ENCODE assay signal across 7 mouse cellular contexts in the genomic region with DNA sequence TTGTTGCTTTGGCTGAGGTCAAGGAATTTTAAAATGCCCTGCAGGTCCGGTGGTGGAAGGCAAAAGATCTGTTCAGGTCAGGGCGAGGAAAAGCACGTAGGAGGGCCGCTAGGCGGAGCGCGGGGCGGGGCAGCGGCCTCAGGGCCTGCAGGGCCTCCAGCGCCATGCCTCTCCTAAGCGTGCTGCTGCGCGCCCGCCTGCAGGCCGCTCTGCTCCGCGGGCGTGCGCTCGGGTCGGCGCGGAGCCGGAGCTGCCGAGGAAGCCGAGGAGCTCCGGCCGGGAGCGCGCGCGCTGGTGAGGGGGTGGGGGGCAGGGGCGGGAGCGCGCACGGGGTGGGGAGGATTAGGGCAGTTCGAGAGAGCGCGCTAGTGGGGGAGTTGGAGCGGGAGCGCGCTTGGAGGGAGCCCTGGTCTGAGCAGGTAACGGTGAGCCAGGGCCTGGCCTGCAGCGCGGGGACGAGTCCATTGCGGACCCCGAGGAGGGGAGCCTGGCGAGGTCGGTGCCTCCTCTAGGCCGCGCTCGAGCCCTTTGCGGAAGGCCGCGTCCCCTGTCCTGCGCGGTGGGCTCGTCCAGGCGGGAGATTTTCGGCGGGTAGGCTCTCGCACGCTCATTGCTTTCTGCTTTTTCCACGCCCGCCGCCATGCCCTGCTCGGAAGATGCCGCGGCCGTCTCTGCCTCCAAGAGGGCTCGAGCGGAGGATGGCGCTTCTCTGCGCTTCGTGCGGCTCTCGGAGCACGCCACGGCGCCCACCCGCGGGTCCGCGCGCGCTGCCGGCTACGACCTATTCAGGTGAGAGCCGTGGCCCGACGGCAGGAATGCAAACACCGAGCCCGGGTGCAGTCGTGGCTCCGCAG. TPM values are rescaled to one million over a fixed set of nuclear protein-coding genes. Genes with fewer than 3 reads are reported as not detected.
DNase-seq lines count a peak whose midpoint lies in the region; ATAC-seq lines count a peak whose summit lies in the region.

Gene Dut, plus strand, starts transcription at position 83 of the 854 bp plus-strand sequence.

- H3K4me1 ChIP-seq in intestine, embryonic 16.5 days (ENCODE audit: control insufficient read depth, insufficient read depth, low read length), result peaks cover 8% of the 10 kb centered on the region
- H3K4me1 ChIP-seq in midbrain, embryonic 11.5 days (ENCODE audit: control insufficient read depth, insufficient read depth, low read length), result peaks cover 3% of the 10 kb centered on the region; the same call in 1 of the 2 replicates

- intact Hi-C loops in left cerebral cortex, postnatal 36 days (cut with DNase I), result no loop called here

- WGBS in intestine, embryonic 16.5 days, result under 1% methylated on average over 92 of the region's 96 CpGs
- under 1% methylated on average over 95 of the region's 96 CpGs for WGBS in midbrain, embryonic 11.5 days

- H3K36me3 ChIP-seq in intestine, embryonic 16.5 days (ENCODE audit: control insufficient read depth, insufficient read depth, low read length), result no peaks in the 10 kb centered on the region
- H3K36me3 ChIP-seq in midbrain, embryonic 11.5 days (ENCODE audit: control insufficient read depth, insufficient read depth, low read length), result peaks cover 2% of the 10 kb centered on the region; the same call in 1 of the 2 replicates

- peak; percentile 100 for ATAC-seq in intestine, embryonic 16.5 days
- ATAC-seq in midbrain, embryonic 11.5 days (ENCODE audit: low FRiP score), result peak; percentile 100

- H3K9me3 ChIP-seq in intestine, embryonic 16.5 days (ENCODE audit: control insufficient read depth, low read length), result no peaks in the 10 kb centered on the region
- no peaks in the 10 kb centered on the region for H3K9me3 ChIP-seq in midbrain, embryonic 11.5 days (ENCODE audit: control insufficient read depth, low read length)

- peak within 1 kb of the TSS; percentile 84 for H3K4me2 ChIP-seq in intestine, embryonic 16.5 days (ENCODE audit: low read depth, low read length)
- H3K4me2 ChIP-seq in midbrain, embryonic 11.5 days, result peak within 1 kb of the TSS; percentile 77

- H3K9ac ChIP-seq in intestine, embryonic 16.5 days (ENCODE audit: low read depth, low read length), result peak within 1 kb of the TSS; percentile 84
- peak within 1 kb of the TSS; percentile 92 for H3K9ac ChIP-seq in midbrain, embryonic 11.5 days (ENCODE audit: low read length)

- no peaks in the 10 kb centered on the region for H3K27me3 ChIP-seq in intestine, embryonic 16.5 days (replicated peaks; ENCODE audit: control insufficient read depth, insufficient read depth, low read length)
- no peaks in the 10 kb centered on the region for H3K27me3 ChIP-seq in midbrain, embryonic 11.5 days (ENCODE audit: control insufficient read depth, insufficient read depth, low read length)

- peak within 1 kb of the TSS; percentile 83 for H3K4me3 ChIP-seq in intestine, embryonic 16.5 days (ENCODE audit: low read length)
- peak within 1 kb of the TSS; percentile 72 for H3K4me3 ChIP-seq in midbrain, embryonic 11.5 days (ENCODE audit: low read depth, low read length)

- peak within 1 kb of the TSS; percentile 97 for H3K27ac ChIP-seq in intestine, embryonic 16.5 days (ENCODE audit: low read length)
- H3K27ac ChIP-seq in midbrain, embryonic 11.5 days (ENCODE audit: low read depth, low read length), result peak within 1 kb of the TSS; percentile 76

- peak; percentile 92 for DNase-seq in adrenal gland, adult 8-10 months
- peak; percentile 98 for DNase-seq in embryo, embryonic 9.5 days (ENCODE audit: extremely low spot score)
- DNase-seq in gastrocnemius, postnatal 4 days (ENCODE audit: low spot score in 2 of 2), result peak; percentile 76 to 90
- peak; percentile 89 to 92 for DNase-seq in left cerebral cortex, postnatal 36 days (ENCODE audit: low spot score in 2 of 2)
- DNase-seq in midbrain, embryonic 11.5 days (ENCODE audit: low spot score, missing footprints), result peak; percentile 98
- DNase-seq in skeletal muscle tissue, adult 2 months (ENCODE audit: low read depth, low spot score), result peak; percentile 89

RNA-seq across cellular contexts. Expression of gene Dut, which starts in this region (rescaled TPM):
- 10 to 100 TPM; 20.1 to 27.2 (median 24.6) TPM for total RNA-seq in adrenal gland, adult 8-10 months (2022)
- 10 to 100 TPM; 37.3 to 39.8 TPM for total RNA-seq in gastrocnemius, postnatal 4 days (2021)
- polyA plus RNA-seq in intestine, embryonic 16.5 days (2015; fragmentation: Nextera tagmentation; extraction: Ambion mirVana), result 95.2 and 110 TPM in 2 replicates
- 10 to 100 TPM; 26.3 to 27.0 TPM for total RNA-seq in left cerebral cortex, postnatal 36 days (2021)
- 215 and 220 TPM in 2 replicates for polyA plus RNA-seq in midbrain, embryonic 11.5 days (2014; fragmentation: Nextera tagmentation; extraction: Ambion mirVana)

Comparison
In these comparisons a context has a peak if more than half of its experiments do, and no peak if none do; other contexts are left out.
1. Peak in every context shown above with its lines: DNase-seq, ATAC-seq, H3K4me3 ChIP-seq and H3K27ac ChIP-seq.